Comparison of ENCODE assay signal across 30 mouse cellular contexts in genomic region chr4:46532511-46532910, GRCm38 (mm10).
"Had no signal": no experiment of that assay in that cellular context is flagged by ENCODE, and none has a peak within 500 bp of the region (broad histone marks: within the 10 kb centered on the region; RNA-seq: fewer than 3 reads in every experiment).

No protein-coding gene starts in this region.

- DNase-seq: left cerebral cortex, postnatal 4 days; liver; liver, embryonic 13.5 days; liver, postnatal 0 days; lung, adult 18-20 months; lung, adult 2 months; lung, embryonic 14.5 days; lung, postnatal 10 days; lung, postnatal 14 days; lung, postnatal 36 days; lung, postnatal 4 days; midbrain, embryonic 14.5 days had no signal

- ATAC-seq: liver, embryonic 12.5 days; liver, postnatal 0 days; lung, postnatal 0 days; midbrain, embryonic 13.5 days; midbrain, embryonic 15.5 days; midbrain, embryonic 16.5 days had no signal

- H3K27ac ChIP-seq: limb, embryonic 10.5 days; limb, embryonic 12.5 days; limb, embryonic 13.5 days; limb, embryonic 15.5 days; liver, embryonic 12.5 days; liver, embryonic 13.5 days; liver, embryonic 14.5 days; liver, embryonic 15.5 days; lung, embryonic 15.5 days; macrophage; midbrain, embryonic 12.5 days; midbrain, embryonic 13.5 days; midbrain, embryonic 15.5 days; neural tube, embryonic 12.5 days had no signal

- H3K4me3 ChIP-seq: limb, embryonic 10.5 days; limb, embryonic 12.5 days; limb, embryonic 13.5 days; limb, embryonic 15.5 days; liver, embryonic 12.5 days; liver, embryonic 13.5 days; liver, embryonic 15.5 days; lung, embryonic 15.5 days; megakaryocyte, embryonic 14.5 days; midbrain, embryonic 12.5 days; midbrain, embryonic 13.5 days; midbrain, embryonic 15.5 days; myocyte; neural tube, embryonic 12.5 days had no signal

- H3K9ac ChIP-seq: limb, embryonic 12.5 days; limb, embryonic 13.5 days; limb, embryonic 15.5 days; liver, embryonic 12.5 days; liver, embryonic 13.5 days; liver, embryonic 14.5 days; liver, embryonic 15.5 days; liver, postnatal 0 days; lung, embryonic 14.5 days; lung, embryonic 15.5 days; midbrain, embryonic 12.5 days; midbrain, embryonic 13.5 days; midbrain, embryonic 15.5 days; neural tube, embryonic 12.5 days had no signal

- H3K36me3 ChIP-seq: limb, embryonic 10.5 days; limb, embryonic 12.5 days; limb, embryonic 13.5 days; limb, embryonic 15.5 days; lung, embryonic 15.5 days; midbrain, embryonic 12.5 days; midbrain, embryonic 13.5 days; midbrain, embryonic 15.5 days; neural tube, embryonic 12.5 days had no signal

- H3K4me2 ChIP-seq: limb, embryonic 12.5 days; limb, embryonic 13.5 days; limb, embryonic 15.5 days; liver, embryonic 11.5 days; liver, embryonic 12.5 days; liver, embryonic 13.5 days; liver, embryonic 15.5 days; lung, embryonic 14.5 days; lung, embryonic 15.5 days; midbrain, embryonic 12.5 days; midbrain, embryonic 13.5 days; midbrain, embryonic 15.5 days; neural tube, embryonic 12.5 days had no signal

- H3K9me3 ChIP-seq: limb, embryonic 10.5 days; limb, embryonic 12.5 days; limb, embryonic 13.5 days; limb, embryonic 15.5 days; liver, embryonic 12.5 days; liver, embryonic 13.5 days; liver, embryonic 15.5 days; lung, embryonic 15.5 days; megakaryocyte, embryonic 14.5 days; midbrain, embryonic 12.5 days; midbrain, embryonic 13.5 days; midbrain, embryonic 15.5 days; neural tube, embryonic 12.5 days had no signal
